Mouse (Mus musculus): ENCODE results near the gene Drd3. TPM values are rescaled to one million over a fixed set of nuclear protein-coding genes. Genes with fewer than 3 reads are reported as not detected.

Gene Drd3
- polyA plus RNA-seq, 2 experiments, result not detected

DNA sequence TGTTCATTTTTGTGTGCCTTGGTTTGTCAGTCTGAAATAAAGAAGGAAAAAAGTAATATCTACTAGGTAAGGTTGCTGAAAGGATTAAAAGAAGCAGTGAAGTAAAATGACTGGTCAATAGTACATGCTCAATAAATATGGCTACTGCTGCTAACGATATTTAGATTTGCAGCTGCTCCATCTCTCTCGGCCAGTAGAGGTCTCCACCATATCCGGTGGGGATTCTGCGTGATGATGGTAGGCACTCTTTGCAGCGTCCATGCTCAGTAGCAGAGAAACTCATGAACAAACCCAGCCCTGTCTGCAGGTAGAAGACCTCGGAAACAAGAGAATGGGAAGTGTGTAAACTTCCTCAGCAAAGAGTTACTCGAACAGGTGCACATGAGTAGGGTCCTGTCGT is 926 bp upstream of the Drd3 start:
- no peak overlapping the region for H3K9ac ChIP-seq (replicated peaks)
- H3K9me3 ChIP-seq (ENCODE audit: control insufficient read depth, low read length), result no peaks in the 10 kb centered on the region
- ATAC-seq (ENCODE audit: insufficient read depth), result no peak
- no peaks in the 10 kb centered on the region for H3K36me3 ChIP-seq (replicated peaks; ENCODE audit: control insufficient read depth, insufficient read depth, low read depth)
- H3K4me1 ChIP-seq (replicated peaks; ENCODE audit: control insufficient read depth in 2 of 2, insufficient read depth in 2 of 2, low read length in 1 of 2), result no peaks in the 10 kb centered on the region
- WGBS (ENCODE audit: insufficient replicate concordance), result 66% methylated on average over 8 of the region's 8 CpGs
- H3K27ac ChIP-seq, result no peak overlapping the region
- no peak overlapping the region for H3K4me3 ChIP-seq (ENCODE audit: insufficient read depth in 1 of 2, low read depth in 2 of 2, low read length in 2 of 2)
- H3K4me2 ChIP-seq (ENCODE audit: low read depth), result no peak overlapping the region
- no peak for DNase-seq (ENCODE audit: low read depth in 3 of 3, low spot score in 3 of 3)
- TF ChIP-seq CTCF (IDR thresholded peaks at IDR 0.05; ENCODE audit: low read depth) (0 out of 2 replicates have a peak, but pooled peaks have one; percentile 28), EP300 (IDR thresholded peaks at IDR 0.05; ENCODE audit: low read depth) (no peak)
- no peaks in the 10 kb centered on the region for H3K27me3 ChIP-seq (ENCODE audit: control insufficient read depth, insufficient read depth, low read length)

DNA sequence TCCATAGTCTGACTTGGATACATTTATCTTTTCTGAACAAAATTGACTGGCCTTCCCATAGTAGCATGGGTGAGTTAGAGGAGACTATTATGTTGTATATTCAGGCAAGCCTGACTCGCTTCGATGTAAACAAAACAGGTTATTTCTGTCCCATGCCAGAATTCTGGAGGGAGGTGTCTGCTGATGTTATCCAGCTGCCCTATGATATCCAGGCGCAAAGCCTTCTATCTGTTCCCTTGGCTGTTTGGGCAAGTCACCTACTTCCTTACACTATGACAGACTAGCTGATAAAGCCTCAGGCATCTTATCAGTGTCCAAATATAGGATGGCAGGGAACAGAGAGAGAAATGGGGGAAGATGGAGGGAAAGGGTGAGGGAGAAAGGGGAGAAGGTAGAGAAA is 18.5 kb downstream of the Drd3 start:
- Histone ChIP-seq H3K4me2 (ENCODE audit: low read depth) (no peak overlapping the region), H3K9me3 (ENCODE audit: control insufficient read depth, low read length) (no peaks in the 10 kb centered on the region), H3K27ac (no peak overlapping the region), H3K4me3 (ENCODE audit: insufficient read depth in 1 of 2, low read depth in 2 of 2, low read length in 2 of 2) (no peak overlapping the region), H3K27me3 (ENCODE audit: control insufficient read depth, insufficient read depth, low read length) (no peaks in the 10 kb centered on the region), H3K9ac (replicated peaks) (no peak overlapping the region), H3K36me3 (replicated peaks; ENCODE audit: control insufficient read depth, insufficient read depth, low read depth) (no peaks in the 10 kb centered on the region), H3K4me1 (replicated peaks; ENCODE audit: control insufficient read depth in 2 of 2, insufficient read depth in 2 of 2, low read length in 1 of 2) (no peaks in the 10 kb centered on the region)
- 66% methylated on average over 3 of the region's 3 CpGs for WGBS (ENCODE audit: insufficient replicate concordance)
- DNase-seq (ENCODE audit: low read depth in 3 of 3, low spot score in 3 of 3), result no peak
- no peak for TF ChIP-seq CTCF (IDR thresholded peaks at IDR 0.05; ENCODE audit: low read depth)
- no peak for TF ChIP-seq EP300 (IDR thresholded peaks at IDR 0.05; ENCODE audit: low read depth)
- no peak for ATAC-seq (ENCODE audit: insufficient read depth)

DNA sequence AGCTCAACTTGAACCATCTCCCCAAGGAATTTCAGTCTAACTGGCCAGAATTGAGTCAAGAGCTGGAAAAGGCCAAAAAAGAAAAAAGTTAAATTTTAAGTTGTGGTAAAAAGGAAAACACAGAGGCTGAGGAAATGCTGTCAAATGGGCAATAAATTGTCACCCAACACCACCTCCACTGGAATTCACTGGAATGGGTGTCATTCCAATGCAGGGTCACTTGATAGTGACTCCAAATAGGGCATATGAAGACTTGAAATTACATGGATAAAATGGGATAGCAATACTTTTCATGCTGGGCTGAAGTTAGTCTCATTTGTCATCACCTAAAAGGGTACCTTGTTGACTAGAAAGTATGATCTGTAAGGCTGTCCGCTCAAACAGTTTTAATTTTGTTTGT is 18.9 kb downstream of the Drd3 start:
- DNase-seq (ENCODE audit: low read depth in 3 of 3, low spot score in 3 of 3), result no peak
- no peak for ATAC-seq (ENCODE audit: insufficient read depth)
- H3K9ac ChIP-seq (replicated peaks), result no peak overlapping the region
- no peaks in the 10 kb centered on the region for H3K9me3 ChIP-seq (ENCODE audit: control insufficient read depth, low read length)
- H3K27me3 ChIP-seq (ENCODE audit: control insufficient read depth, insufficient read depth, low read length), result no peaks in the 10 kb centered on the region
- no peaks in the 10 kb centered on the region for H3K4me1 ChIP-seq (replicated peaks; ENCODE audit: control insufficient read depth in 2 of 2, insufficient read depth in 2 of 2, low read length in 1 of 2)
- H3K27ac ChIP-seq, result no peak overlapping the region
- WGBS (ENCODE audit: insufficient replicate concordance), result 65% methylated on average over 1 of the region's 1 CpGs
- no peak for TF ChIP-seq CTCF (IDR thresholded peaks at IDR 0.05; ENCODE audit: low read depth)
- no peak for TF ChIP-seq EP300 (IDR thresholded peaks at IDR 0.05; ENCODE audit: low read depth)
- H3K4me3 ChIP-seq (ENCODE audit: insufficient read depth in 1 of 2, low read depth in 2 of 2, low read length in 2 of 2), result no peak overlapping the region
- no peaks in the 10 kb centered on the region for H3K36me3 ChIP-seq (replicated peaks; ENCODE audit: control insufficient read depth, insufficient read depth, low read depth)
- no peak overlapping the region for H3K4me2 ChIP-seq (ENCODE audit: low read depth)

DNA sequence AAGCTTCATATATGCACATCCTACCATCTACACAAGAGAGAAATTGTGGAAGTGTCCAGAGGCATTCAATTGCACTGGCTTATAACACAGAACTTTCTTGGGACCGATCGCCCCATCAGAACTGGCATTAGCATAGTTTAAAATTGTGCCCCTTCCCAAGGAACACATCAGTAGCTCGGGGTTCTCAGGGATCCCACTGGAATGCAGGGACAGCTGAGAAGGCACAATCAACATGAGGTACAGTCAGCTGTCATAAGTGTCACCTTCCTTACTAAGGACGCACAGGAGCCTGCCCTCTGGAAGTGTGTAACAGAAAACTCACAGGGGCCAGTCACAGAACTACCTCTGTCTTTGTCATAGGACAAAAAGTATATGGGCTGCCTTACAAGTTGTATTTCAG is 19.7 kb downstream of the Drd3 start:
- Histone ChIP-seq H3K9me3 (ENCODE audit: control insufficient read depth, low read length) (no peaks in the 10 kb centered on the region), H3K4me1 (replicated peaks; ENCODE audit: control insufficient read depth in 2 of 2, insufficient read depth in 2 of 2, low read length in 1 of 2) (no peaks in the 10 kb centered on the region), H3K9ac (replicated peaks) (no peak overlapping the region), H3K36me3 (replicated peaks; ENCODE audit: control insufficient read depth, insufficient read depth, low read depth) (no peaks in the 10 kb centered on the region), H3K27ac (no peak overlapping the region), H3K27me3 (ENCODE audit: control insufficient read depth, insufficient read depth, low read length) (no peaks in the 10 kb centered on the region), H3K4me2 (ENCODE audit: low read depth) (no peak overlapping the region), H3K4me3 (ENCODE audit: insufficient read depth in 1 of 2, low read depth in 2 of 2, low read length in 2 of 2) (no peak overlapping the region)
- no peak for DNase-seq (ENCODE audit: low read depth in 3 of 3, low spot score in 3 of 3)
- 59% methylated on average over 4 of the region's 4 CpGs for WGBS (ENCODE audit: insufficient replicate concordance)
- TF ChIP-seq EP300 (IDR thresholded peaks at IDR 0.05; ENCODE audit: low read depth) (no peak), CTCF (IDR thresholded peaks at IDR 0.05; ENCODE audit: low read depth) (no peak)
- ATAC-seq (ENCODE audit: insufficient read depth), result no peak

DNA sequence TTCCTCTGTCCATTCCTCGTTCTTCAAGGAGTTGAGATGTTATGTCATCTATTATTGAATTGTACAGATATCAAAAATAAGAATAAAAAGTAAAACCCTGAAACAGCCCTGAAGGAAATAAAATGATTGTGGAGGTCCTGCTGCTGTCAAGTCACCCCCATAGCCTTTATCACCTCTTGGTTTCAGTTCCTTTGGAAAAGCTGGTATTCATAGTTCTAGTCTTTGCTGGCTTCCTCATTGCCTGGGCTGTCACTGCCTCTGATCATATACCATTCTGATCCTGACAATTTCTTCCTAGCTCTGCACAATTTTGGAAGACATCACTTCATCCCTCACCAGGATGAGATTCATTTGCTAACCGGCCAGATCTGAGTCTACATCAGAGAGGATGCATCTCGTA is 23.1 kb downstream of the Drd3 start:
- H3K36me3 ChIP-seq (replicated peaks; ENCODE audit: control insufficient read depth, insufficient read depth, low read depth), result no peaks in the 10 kb centered on the region
- TF ChIP-seq CTCF (IDR thresholded peaks at IDR 0.05; ENCODE audit: low read depth), result no peak
- TF ChIP-seq EP300 (IDR thresholded peaks at IDR 0.05; ENCODE audit: low read depth), result no peak
- ATAC-seq (ENCODE audit: insufficient read depth), result no peak
- H3K9ac ChIP-seq (replicated peaks), result no peak overlapping the region
- H3K4me1 ChIP-seq (replicated peaks; ENCODE audit: control insufficient read depth in 2 of 2, insufficient read depth in 2 of 2, low read length in 1 of 2), result no peaks in the 10 kb centered on the region
- H3K4me3 ChIP-seq (ENCODE audit: insufficient read depth in 1 of 2, low read depth in 2 of 2, low read length in 2 of 2), result no peak overlapping the region
- DNase-seq (ENCODE audit: low read depth in 3 of 3, low spot score in 3 of 3), result no peak
- H3K9me3 ChIP-seq (ENCODE audit: control insufficient read depth, low read length), result no peaks in the 10 kb centered on the region
- 59% methylated on average over 3 of the region's 3 CpGs for WGBS (ENCODE audit: insufficient replicate concordance)
- no peak overlapping the region for H3K27ac ChIP-seq
- no peak overlapping the region for H3K4me2 ChIP-seq (ENCODE audit: low read depth)
- H3K27me3 ChIP-seq (ENCODE audit: control insufficient read depth, insufficient read depth, low read length), result no peaks in the 10 kb centered on the region
